Mouse (Mus musculus) cortical plate, adult 2 months (tissue): ENCODE measurements around the gene Smim20.

Experiments used
- CTCF ChIP-seq: fragments of 200-500 bp; IDR thresholded peaks from 2 replicates; pipeline ENCODE4 v1.5.1; 2011; ENCODE audit warnings: mild to moderate bottlenecking, control low read depth, low read length; ENCODE audit not compliant: insufficient read depth; ENCODE audit errors: extremely low read depth
- POLR2A ChIP-seq: fragments of 200-500 bp; IDR thresholded peaks from 2 replicates; pipeline ENCODE4 v1.6.1; 2011; ENCODE audit warnings: mild to moderate bottlenecking, low read length, control low read depth; ENCODE audit not compliant: insufficient read depth; ENCODE audit errors: extremely low read depth

- TF ChIP-seq POLR2A (no peak), CTCF (no peak)
These were observed 55.6 kb downstream of the Smim20 start for GRCm38 (mm10) chr5:53322471-53322870.
